Mouse (Mus musculus): Measurements from ENCODE around the gene Rnf7. TPM values are rescaled to one million over a fixed set of nuclear protein-coding genes. Genes with fewer than 3 reads are reported as not detected.
"Not testable (repeated sequence)": the region's sequence is repeated elsewhere in the genome, so short reads cannot be mapped to it uniquely, and the experiment has no call there.

The Rnf7 gene
- polyA plus RNA-seq, 1 experiment from 2014 or later = 207 TPM

DNA sequence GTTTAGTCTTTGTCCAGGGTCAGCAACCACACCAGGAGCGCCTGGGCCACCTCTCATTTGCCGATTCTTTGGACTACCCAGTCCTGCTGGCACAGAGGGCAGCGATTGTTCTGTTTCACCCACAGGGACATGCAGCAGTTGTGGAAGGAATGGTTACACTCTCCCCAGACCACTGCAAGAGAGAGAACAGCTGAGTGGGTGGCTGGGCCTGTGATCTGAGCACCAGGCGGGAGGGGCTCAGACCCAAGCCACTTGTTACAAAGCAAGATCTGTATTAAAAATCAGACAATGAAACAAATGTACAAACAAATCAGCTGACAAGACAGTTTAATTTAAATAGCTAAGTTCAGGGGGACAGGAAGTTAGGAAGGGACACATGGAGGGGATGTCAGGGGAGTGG, 6.8 kb downstream of the Rnf7 start:
- not testable (repeated sequence) for H3K4me2 ChIP-seq (replicated peaks; ENCODE audit: low read depth, low read length); ATAC-seq (ENCODE audit: low FRiP score, low TSS enrichment)
- 89% methylated on average over 4 of the region's 4 CpGs for WGBS

DNA sequence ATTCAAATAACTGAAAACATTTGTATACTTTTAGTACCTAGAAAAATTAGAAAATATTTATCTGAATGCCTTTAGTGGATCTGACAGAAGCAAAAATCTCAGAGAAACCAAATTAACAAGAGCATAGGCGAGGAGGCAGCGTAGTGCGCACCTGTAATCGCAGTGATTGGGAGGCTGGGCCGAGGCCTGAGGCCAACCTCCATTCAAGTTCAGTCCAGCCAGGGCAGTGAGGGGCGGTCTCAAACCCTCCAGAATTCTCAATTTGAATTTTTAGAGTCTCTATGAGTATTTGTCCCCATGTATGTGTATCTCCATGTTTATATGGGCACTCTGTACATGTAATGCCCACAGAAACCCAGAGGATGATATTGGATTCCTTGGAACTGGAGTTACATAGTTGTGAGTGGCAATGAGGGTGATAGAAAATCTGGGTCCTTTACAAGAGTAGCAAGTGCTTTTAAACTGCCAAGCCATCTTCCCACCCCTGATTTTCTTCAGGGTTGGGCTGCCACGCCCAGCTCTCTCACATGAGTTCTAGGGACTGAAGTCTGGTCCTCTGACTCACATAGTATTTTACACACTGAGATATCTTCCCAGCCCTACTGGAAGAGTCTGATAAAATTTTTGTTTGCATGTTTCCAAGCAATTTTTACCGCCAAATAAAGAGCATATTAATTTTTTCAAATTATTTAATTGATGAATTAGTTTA, 8.1 kb downstream of the Rnf7 start:
- 0 out of 2 replicates have a peak, but pooled peaks cover 4% of the 10 kb centered on the region for H3K4me1 ChIP-seq (ENCODE audit: insufficient read depth, low read length)
- no peak overlapping the region for H3K9ac ChIP-seq (replicated peaks; ENCODE audit: low read length)
- peaks cover 22% of the 10 kb centered on the region for H3K36me3 ChIP-seq (ENCODE audit: insufficient read depth, low read length)
- no peak overlapping the region for H3K4me3 ChIP-seq (ENCODE audit: low read length)
- no peak overlapping the region for H3K27ac ChIP-seq (ENCODE audit: low read length)
- no peaks in the 10 kb centered on the region for H3K27me3 ChIP-seq (ENCODE audit: insufficient read depth, low read length)
- no peak for ATAC-seq (ENCODE audit: low FRiP score, low TSS enrichment)
- WGBS = 93% methylated on average over 8 of the region's 8 CpGs
- no peak overlapping the region for H3K4me2 ChIP-seq (replicated peaks; ENCODE audit: low read depth, low read length)
- no peaks in the 10 kb centered on the region for H3K9me3 ChIP-seq (ENCODE audit: low read length)

More for the DNA sequence above, 6.8 kb downstream of the Rnf7 start:
- H3K4me1 ChIP-seq (ENCODE audit: insufficient read depth, low read length); H3K9ac ChIP-seq (replicated peaks; ENCODE audit: low read length); H3K27ac ChIP-seq (ENCODE audit: low read length); H3K27me3 ChIP-seq (ENCODE audit: insufficient read depth, low read length); H3K9me3 ChIP-seq (ENCODE audit: low read length); H3K4me3 ChIP-seq (ENCODE audit: low read length): not testable (repeated sequence)
- H3K36me3 ChIP-seq (ENCODE audit: insufficient read depth, low read length) = peaks cover 24% of the 10 kb centered on the region

DNA sequence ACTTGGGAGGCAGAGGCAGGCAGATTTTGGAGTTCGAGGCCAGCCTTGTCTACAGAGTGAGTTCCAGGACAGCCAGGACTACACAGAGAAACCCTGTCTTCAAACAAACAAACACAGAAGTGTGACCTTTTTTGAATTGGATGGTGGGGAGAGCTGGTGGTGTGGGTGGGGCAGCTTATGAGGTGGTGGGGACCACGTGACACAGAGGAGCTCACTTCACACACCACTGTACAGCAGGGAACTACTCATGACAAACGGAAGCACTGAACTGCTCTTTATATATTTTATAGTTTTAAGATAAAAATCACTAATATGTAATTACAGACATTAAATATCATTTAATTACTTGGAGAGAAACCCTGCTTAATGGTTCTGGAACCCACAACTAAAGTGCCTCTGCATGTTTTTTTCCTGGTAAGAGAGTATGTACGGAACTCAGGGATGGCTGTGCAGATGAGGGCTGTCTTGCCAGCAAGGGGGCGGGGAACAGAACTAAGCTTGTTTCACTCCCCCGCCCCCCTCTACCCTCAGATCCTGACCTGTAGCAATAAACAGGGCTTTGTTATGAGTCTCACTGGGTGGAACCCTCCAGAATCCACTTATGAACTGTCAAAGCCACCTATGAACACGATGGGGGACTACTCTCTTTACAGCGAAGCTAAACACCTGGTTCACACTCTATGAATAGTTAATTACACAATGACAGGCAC, 8.8 kb downstream of the Rnf7 start:
- Histone ChIP-seq H3K9me3 (ENCODE audit: low read length) (no peaks in the 10 kb centered on the region), H3K4me3 (ENCODE audit: low read length) (no peak overlapping the region), H3K9ac (replicated peaks; ENCODE audit: low read length) (no peak overlapping the region), H3K27ac (ENCODE audit: low read length) (no peak overlapping the region), H3K4me1 (ENCODE audit: insufficient read depth, low read length) (no peaks in the 10 kb centered on the region), H3K27me3 (ENCODE audit: insufficient read depth, low read length) (no peaks in the 10 kb centered on the region), H3K36me3 (ENCODE audit: insufficient read depth, low read length) (peaks cover 19% of the 10 kb centered on the region), H3K4me2 (replicated peaks; ENCODE audit: low read depth, low read length) (no peak overlapping the region)
- 0 out of 2 replicates have a peak, but pooled peaks have one; percentile 43 for ATAC-seq (ENCODE audit: low FRiP score, low TSS enrichment)
- whole genome bisulfite sequencing = 54% methylated on average over 8 of the region's 8 CpGs

DNA sequence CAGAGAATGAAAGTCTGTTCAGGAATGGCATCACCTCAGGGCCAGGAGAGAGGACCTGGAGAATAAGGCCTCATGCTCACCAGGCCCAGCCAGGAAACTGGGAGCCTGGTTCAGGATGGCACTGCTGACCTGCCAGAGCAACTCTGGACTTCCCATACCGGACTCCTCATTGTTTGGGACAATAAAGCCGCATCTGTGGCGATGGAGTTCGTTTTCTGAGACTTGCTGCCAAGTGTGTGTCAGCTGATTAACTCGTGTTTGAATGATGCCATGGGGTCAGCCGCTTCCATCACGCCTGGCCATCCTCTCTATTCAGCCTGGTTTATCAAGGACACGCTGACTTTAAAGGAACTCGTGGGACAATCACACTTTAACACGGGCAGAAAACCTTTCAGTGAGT, 14.8 kb downstream of the Rnf7 start:
- WGBS = 78% methylated on average over 10 of the region's 10 CpGs

DNA sequence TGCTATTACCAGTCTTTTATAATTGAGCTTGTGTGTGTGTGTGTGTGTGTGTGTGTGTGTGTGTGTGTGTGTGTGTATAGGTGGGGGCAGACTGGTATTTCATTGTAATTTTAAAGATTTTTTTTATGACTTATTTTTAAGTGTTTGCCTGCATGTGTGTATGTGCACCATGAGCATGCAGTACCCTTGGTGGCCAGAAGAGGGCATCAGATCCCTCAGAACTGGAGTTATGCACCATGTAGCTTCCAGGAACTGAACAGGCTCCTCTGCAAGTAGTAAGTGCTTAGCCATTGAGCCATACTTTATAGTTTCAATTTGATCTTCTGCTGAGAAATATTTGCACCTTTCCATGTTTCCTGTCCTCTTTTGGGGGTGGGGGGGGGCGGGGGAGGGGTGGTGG, 16.9 kb downstream of the Rnf7 start:
- H3K9me3 ChIP-seq (ENCODE audit: low read length) = peaks cover 11% of the 10 kb centered on the region
- no peaks in the 10 kb centered on the region for H3K27me3 ChIP-seq (ENCODE audit: insufficient read depth, low read length)
- no peak for ATAC-seq (ENCODE audit: low FRiP score, low TSS enrichment)
- H3K4me2 ChIP-seq (replicated peaks; ENCODE audit: low read depth, low read length) = no peak overlapping the region
- H3K4me3 ChIP-seq (ENCODE audit: low read length) = no peak overlapping the region
- peaks cover 3% of the 10 kb centered on the region; the same call in 1 of the 2 replicates for H3K36me3 ChIP-seq (ENCODE audit: insufficient read depth, low read length)
- H3K9ac ChIP-seq (replicated peaks; ENCODE audit: low read length) = no peak overlapping the region
- H3K27ac ChIP-seq (ENCODE audit: low read length) = no peak overlapping the region
- no peaks in the 10 kb centered on the region for H3K4me1 ChIP-seq (ENCODE audit: insufficient read depth, low read length)
- WGBS = 50% methylated on average over 1 of the region's 1 CpGs

More for the DNA sequence above, 14.8 kb downstream of the Rnf7 start:
- H3K9me3 ChIP-seq (ENCODE audit: low read length) = peaks cover 11% of the 10 kb centered on the region
- ATAC-seq (ENCODE audit: low FRiP score, low TSS enrichment) = no peak
- H3K4me2 ChIP-seq (replicated peaks; ENCODE audit: low read depth, low read length) = no peak overlapping the region
- no peaks in the 10 kb centered on the region for H3K27me3 ChIP-seq (ENCODE audit: insufficient read depth, low read length)
- no peaks in the 10 kb centered on the region for H3K4me1 ChIP-seq (ENCODE audit: insufficient read depth, low read length)
- H3K4me3 ChIP-seq (ENCODE audit: low read length) = no peak overlapping the region
- no peak overlapping the region for H3K9ac ChIP-seq (replicated peaks; ENCODE audit: low read length)
- H3K27ac ChIP-seq (ENCODE audit: low read length) = no peak overlapping the region
- peaks cover 11% of the 10 kb centered on the region; the same call in 1 of the 2 replicates for H3K36me3 ChIP-seq (ENCODE audit: insufficient read depth, low read length)

DNA sequence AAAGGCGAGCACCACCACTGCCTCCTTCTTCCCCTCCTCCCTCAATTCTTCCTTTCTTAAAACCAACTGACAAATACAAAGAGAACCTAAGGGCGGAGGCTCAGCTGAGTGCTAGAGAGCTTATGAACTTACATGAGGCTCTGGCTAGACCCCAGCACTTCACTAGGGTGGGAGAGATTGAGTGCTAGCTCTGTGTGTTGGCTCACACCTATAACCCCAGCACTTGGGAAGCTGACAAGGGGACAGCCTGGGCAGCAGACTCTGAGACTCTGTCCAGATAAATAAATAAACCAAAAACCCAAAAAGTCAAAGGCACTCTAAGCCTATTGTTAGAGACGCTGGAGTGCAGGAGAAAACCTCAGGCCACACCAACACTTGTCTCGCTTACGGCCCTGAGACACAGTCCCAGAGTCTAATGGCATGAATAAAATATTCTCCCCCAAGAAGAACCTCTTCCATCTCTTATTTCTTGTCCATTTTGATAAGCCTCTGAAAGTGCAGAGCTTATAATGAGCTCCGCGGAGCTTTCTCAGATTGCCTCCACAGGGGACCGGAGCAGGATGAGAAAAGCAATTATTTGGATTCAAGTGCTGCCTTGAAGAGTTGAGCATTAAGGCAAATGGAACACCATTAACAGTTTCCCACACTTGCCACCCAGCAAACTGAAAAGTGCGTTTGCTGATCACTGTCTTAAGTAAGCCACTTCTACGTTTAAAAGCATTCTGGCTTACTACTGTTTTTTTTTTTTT, 18.2 kb downstream of the Rnf7 start:
- Histone ChIP-seq H3K27ac (ENCODE audit: low read length) (no peak overlapping the region), H3K4me3 (ENCODE audit: low read length) (no peak overlapping the region), H3K9ac (replicated peaks; ENCODE audit: low read length) (no peak overlapping the region), H3K27me3 (ENCODE audit: insufficient read depth, low read length) (no peaks in the 10 kb centered on the region), H3K4me1 (ENCODE audit: insufficient read depth, low read length) (no peaks in the 10 kb centered on the region), H3K9me3 (ENCODE audit: low read length) (peaks cover 11% of the 10 kb centered on the region), H3K4me2 (replicated peaks; ENCODE audit: low read depth, low read length) (no peak overlapping the region), H3K36me3 (ENCODE audit: insufficient read depth, low read length) (peaks cover 3% of the 10 kb centered on the region; the same call in 1 of the 2 replicates)
- 88% methylated on average over 10 of the region's 10 CpGs for WGBS
- ATAC-seq (ENCODE audit: low FRiP score, low TSS enrichment) = no peak

DNA sequence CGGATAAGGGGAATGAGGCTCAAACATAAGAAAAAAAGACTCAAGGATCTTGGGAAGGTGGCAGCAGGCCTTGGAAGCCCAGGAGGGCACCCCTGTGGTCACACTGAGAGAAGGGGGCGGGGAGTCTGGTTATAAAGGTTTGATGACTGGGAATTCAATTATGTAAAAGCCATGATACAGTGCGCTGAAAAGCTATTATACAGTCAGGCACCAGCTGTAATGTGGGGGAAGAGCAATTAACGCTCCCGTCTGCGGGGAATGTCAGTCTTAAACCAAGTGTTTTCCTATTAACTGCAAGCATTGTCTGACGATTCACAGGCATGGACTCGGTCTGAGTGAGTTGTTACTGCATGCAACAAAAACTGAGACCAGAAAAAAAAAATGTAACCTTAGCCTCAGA, 22.9 kb downstream of the Rnf7 start:
- Histone ChIP-seq H3K27ac (ENCODE audit: low read length) (no peak overlapping the region), H3K4me1 (ENCODE audit: insufficient read depth, low read length) (peaks cover 5% of the 10 kb centered on the region; the same call in 1 of the 2 replicates), H3K4me2 (replicated peaks; ENCODE audit: low read depth, low read length) (no peak overlapping the region), H3K27me3 (ENCODE audit: insufficient read depth, low read length) (no peaks in the 10 kb centered on the region), H3K9ac (replicated peaks; ENCODE audit: low read length) (no peak overlapping the region), H3K9me3 (ENCODE audit: low read length) (peaks cover 6% of the 10 kb centered on the region; the same call in 1 of the 2 replicates), H3K36me3 (ENCODE audit: insufficient read depth, low read length) (no peaks in the 10 kb centered on the region), H3K4me3 (ENCODE audit: low read length) (no peak overlapping the region)
- 65% methylated on average over 8 of the region's 8 CpGs for WGBS
- ATAC-seq (ENCODE audit: low FRiP score, low TSS enrichment) = no peak

DNA sequence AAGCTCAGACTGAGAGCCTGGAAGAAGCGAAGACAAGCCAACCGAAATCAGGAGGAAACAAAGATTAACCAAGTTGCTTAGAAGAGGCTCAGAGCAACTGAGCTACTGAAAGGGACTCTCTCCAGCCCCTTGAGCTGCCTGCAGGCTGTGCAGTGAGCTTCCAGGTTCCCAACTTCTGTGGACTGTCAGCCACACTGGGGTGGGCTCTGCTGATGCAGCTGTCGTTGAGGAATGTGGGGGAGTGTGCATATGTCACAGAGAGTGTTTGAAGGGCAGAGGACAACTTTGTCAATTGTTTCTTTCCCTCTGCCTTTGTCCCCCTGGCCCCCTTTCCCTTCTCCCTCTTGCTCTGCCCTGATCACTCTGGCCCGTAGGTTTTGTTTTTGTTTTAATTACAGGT, 25.5 kb downstream of the Rnf7 start:
- Histone ChIP-seq H3K4me3 (ENCODE audit: low read length) (no peak overlapping the region), H3K4me2 (replicated peaks; ENCODE audit: low read depth, low read length) (no peak overlapping the region), H3K27ac (ENCODE audit: low read length) (no peak overlapping the region), H3K9ac (replicated peaks; ENCODE audit: low read length) (no peak overlapping the region), H3K27me3 (ENCODE audit: insufficient read depth, low read length) (no peaks in the 10 kb centered on the region), H3K36me3 (ENCODE audit: insufficient read depth, low read length) (no peaks in the 10 kb centered on the region), H3K4me1 (ENCODE audit: insufficient read depth, low read length) (peaks cover 5% of the 10 kb centered on the region; the same call in 1 of the 2 replicates), H3K9me3 (ENCODE audit: low read length) (peaks cover 6% of the 10 kb centered on the region; the same call in 1 of the 2 replicates)
- ATAC-seq (ENCODE audit: low FRiP score, low TSS enrichment) = no peak
- 60% methylated on average over 4 of the region's 4 CpGs for WGBS

DNA sequence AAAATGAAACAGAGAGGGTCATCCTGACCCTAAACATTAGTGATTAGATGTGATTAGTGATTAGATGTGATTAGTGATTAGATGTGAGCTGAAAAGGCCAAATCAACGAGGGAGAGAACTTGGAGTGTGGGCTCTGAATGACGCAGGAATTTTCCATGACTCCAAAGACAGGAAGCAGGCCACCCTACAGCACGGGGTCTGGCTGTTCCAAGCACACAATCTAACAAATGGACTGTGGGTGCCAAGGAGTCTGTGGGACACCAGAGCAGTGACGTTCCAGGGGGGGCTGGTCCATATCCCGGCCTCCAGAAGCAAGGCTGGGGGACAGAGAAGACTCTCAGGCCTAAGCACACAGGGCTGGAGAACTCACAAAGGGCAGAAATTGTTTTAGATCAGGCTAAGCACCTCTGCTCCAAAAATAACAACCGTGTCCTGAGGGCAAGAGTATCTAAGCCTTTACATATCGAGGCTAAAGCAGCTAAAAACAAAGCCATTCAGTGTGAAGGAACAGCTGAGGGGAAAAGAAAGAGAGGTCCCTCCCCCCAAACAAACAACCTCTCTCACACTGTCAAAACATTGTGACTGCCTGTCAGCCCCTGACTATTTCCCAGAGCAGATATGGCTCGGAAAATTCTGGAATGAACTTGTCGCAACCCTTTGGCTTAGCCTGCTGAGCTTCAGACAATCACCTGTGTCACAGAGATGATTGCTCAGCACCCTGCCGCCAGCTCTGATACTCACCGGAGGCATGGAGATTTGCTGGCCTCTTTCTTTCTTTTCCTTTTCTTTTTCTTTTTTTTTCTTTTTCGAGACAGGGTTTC, 27.4 kb downstream of the Rnf7 start:
- Histone ChIP-seq H3K36me3 (ENCODE audit: insufficient read depth, low read length) (no peaks in the 10 kb centered on the region), H3K27me3 (ENCODE audit: insufficient read depth, low read length) (no peaks in the 10 kb centered on the region), H3K4me3 (ENCODE audit: low read length) (no peak overlapping the region), H3K9ac (replicated peaks; ENCODE audit: low read length) (no peak overlapping the region), H3K4me2 (replicated peaks; ENCODE audit: low read depth, low read length) (no peak overlapping the region), H3K9me3 (ENCODE audit: low read length) (peaks cover 6% of the 10 kb centered on the region; the same call in 1 of the 2 replicates), H3K27ac (ENCODE audit: low read length) (no peak overlapping the region), H3K4me1 (ENCODE audit: insufficient read depth, low read length) (peaks cover 5% of the 10 kb centered on the region; the same call in 1 of the 2 replicates)
- 60% methylated on average over 12 of the region's 12 CpGs for WGBS
- ATAC-seq (ENCODE audit: low FRiP score, low TSS enrichment) = no peak
